Comparison of ENCODE assay signal across 1 mouse cellular context in genomic region chr5:138165594-138165993, GRCm38 (mm10).
TF ChIP-seq lines count a peak whose summit lies in the region.

No protein-coding gene starts in this region.

TF ChIP-seq in CH12.LX, 34 proteins besides CTCF, POLR2A, EP300 and RAD21:
- TF ChIP-seq USF1 (IDR thresholded peaks at IDR 0.05; ENCODE audit: low read depth, low read length) = no peak
- peak; percentile 30; the same call in 1 of the 2 replicates for TF ChIP-seq ZMIZ1 (IDR thresholded peaks at IDR 0.05; ENCODE audit: low read depth, low read length)
- peak; percentile 68; the same call in 1 of the 2 replicates for TF ChIP-seq MAFK (IDR thresholded peaks at IDR 0.05; ENCODE audit: insufficient replicate concordance, low read length)
